Mouse (Mus musculus) heart, embryonic 16.5 days (tissue): ENCODE measurements around the gene 2010111I01Rik. TPM values are rescaled to one million over a fixed set of nuclear protein-coding genes. Genes with fewer than 3 reads are reported as not detected.

Experiments used
- ATAC-seq: fragments of 200-750 bp; cut with Nextera tagmentation; replicated peaks from 2 replicates; pipeline ENCODE4 v1.8.0; 2017; ENCODE audit warnings: moderate number of reproducible peaks; ENCODE audit not compliant: insufficient read depth, low FRiP score; ENCODE audit errors: extremely low read depth
- H3K27ac ChIP-seq: fragments of 300-500 bp; sonication (generic); 2 replicates; pipeline ENCODE4 v1.5.1; 2014; ENCODE audit warnings: mild to moderate bottlenecking, low read length, control low read depth, moderate library complexity
- H3K27me3 ChIP-seq: fragments of 300-500 bp; sonication (generic); 2 replicates; pipeline ENCODE4 v1.6.1; 2014; ENCODE audit warnings: low read length, mixed read lengths; ENCODE audit not compliant: control insufficient read depth, insufficient read depth
- H3K36me3 ChIP-seq: fragments of 300-500 bp; sonication (generic); 2 replicates; pipeline ENCODE4 v1.6.1; 2014; ENCODE audit not compliant: control insufficient read depth, insufficient read depth
- H3K4me1 ChIP-seq: fragments of 300-500 bp; sonication (generic); 2 replicates; pipeline ENCODE4 v1.6.1; 2014; ENCODE audit warnings: low read length, mixed read lengths; ENCODE audit not compliant: control insufficient read depth, insufficient read depth
- H3K4me2 ChIP-seq: fragments of 300-500 bp; sonication (generic); 2 replicates; pipeline ENCODE4 v1.6.1; 2014; ENCODE audit warnings: low read depth, mild to moderate bottlenecking, control low read depth, low read length
- H3K4me3 ChIP-seq: fragments of 300-500 bp; sonication (generic); 2 replicates; pipeline ENCODE4 v1.5.1; 2014; ENCODE audit warnings: mild to moderate bottlenecking, control low read depth, low read length
- H3K9ac ChIP-seq: fragments of 300-500 bp; sonication (generic); 2 replicates; pipeline ENCODE4 v1.6.1; 2014; ENCODE audit warnings: low read length, control low read depth
- H3K9me3 ChIP-seq: fragments of 300-500 bp; sonication (generic); replicated peaks from 2 replicates; pipeline ENCODE4 v1.6.1; 2016; ENCODE audit warnings: low read length; ENCODE audit not compliant: control insufficient read depth
- WGBS: fragments of 180-500 bp; shearing (Covaris S2); extraction: QIAGEN DNeasy Blood & Tissue Kit; methylation state at CpG from one replicate; pipeline ENCODE4 v1.1.7; 2014; 5-methylcytosine and 5-hydroxymethylcytosine counted together
- polyA plus RNA-seq: library from polyadenylated mRNA; unstranded; fragments of >200 nt; fragmentation: Nextera tagmentation; extraction: Ambion mirVana; gene quantifications from 2 replicates; pipeline ENCODE4 v1.2.1, GENCODE M21; 2015

2010111I01Rik gene
- polyA plus RNA-seq, 1 experiment from 2014 or later, result 71.1 TPM

DNA sequence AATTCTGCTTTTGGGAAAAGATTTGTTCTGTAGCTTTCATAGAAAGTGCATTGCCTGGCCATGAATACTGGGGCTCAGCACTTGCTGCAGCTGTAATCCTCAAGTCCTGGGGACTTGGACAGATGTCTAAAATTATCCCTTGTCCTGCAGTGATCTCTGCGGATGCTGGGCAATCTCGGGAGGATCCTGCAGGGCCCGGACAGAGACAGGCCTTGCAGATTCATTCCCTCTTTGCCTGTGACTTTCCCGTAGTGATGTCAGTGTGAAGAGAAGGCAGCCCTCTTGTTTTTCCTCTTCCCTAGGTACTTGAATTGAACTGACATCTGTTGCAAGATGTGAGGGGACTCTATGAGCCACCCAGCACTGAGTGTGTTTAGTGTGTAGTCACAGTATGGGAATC is 295.4 kb downstream of the 2010111I01Rik start:
- Histone ChIP-seq H3K36me3 (peaks cover 11% of the 10 kb centered on the region; the same call in 1 of the 2 replicates), H3K4me2 (peak overlapping the region; percentile 52), H3K4me3 (no peak overlapping the region), H3K27ac (peak overlapping the region; percentile 96), H3K4me1 (peaks cover 75% of the 10 kb centered on the region), H3K27me3 (no peaks in the 10 kb centered on the region), H3K9ac (peak overlapping the region; percentile 62), H3K9me3 (no peaks in the 10 kb centered on the region)
- 35% methylated on average over 4 of the region's 4 CpGs for WGBS
- no peak for ATAC-seq

DNA sequence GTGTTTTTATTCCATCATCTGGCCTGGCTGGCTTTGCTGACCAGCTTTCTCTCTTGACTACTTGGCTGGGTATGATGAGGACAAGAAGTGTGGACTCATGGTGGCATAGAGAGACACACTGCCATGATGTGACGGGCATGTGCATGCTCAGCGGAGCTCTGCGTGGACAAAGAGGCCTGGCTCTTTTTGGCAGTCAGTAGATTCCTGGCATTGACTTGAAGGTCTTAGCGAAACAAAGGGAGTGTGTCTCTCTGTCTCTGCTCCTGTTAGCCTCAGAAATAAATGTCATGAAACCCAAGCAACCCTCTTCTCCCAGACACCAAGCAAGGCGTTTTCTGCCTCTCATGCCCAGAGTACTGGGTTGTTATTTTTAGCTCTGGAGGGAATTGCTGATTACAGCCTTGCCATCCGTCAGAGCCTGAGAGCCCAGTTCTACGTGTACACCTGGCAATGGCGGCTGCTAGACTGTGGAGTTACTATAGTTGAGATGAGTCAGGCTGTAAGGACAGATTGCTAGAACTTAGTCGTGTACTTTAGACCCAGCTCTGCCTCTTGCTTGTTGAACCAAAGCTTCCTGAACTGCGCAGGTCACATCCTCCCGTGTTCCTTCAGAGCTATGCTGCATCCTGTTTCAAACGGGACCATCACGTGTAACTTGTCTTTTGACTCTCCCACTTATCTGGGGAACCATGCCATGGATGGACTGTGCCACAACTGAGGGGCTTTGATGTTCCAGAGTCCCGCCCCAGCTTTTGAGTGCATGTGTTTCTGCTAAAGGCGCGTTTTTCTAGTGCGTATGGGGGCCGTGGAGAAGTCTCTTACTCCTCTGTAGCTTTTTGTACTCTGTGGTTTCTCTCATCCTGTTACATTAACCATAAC is 296.3 kb downstream of the 2010111I01Rik start:
- Histone ChIP-seq H3K27ac (peak overlapping the region; percentile 96), H3K4me2 (peak overlapping the region; percentile 52), H3K4me3 (0 out of 2 replicates have a peak overlapping the region, but pooled peaks have one; percentile 2), H3K9me3 (no peaks in the 10 kb centered on the region), H3K4me1 (peaks cover 67% of the 10 kb centered on the region), H3K9ac (peak overlapping the region; percentile 62), H3K36me3 (peaks cover 11% of the 10 kb centered on the region; the same call in 1 of the 2 replicates), H3K27me3 (no peaks in the 10 kb centered on the region)
- peak; percentile 57 for ATAC-seq
- 34% methylated on average over 18 of the region's 18 CpGs for WGBS

DNA sequence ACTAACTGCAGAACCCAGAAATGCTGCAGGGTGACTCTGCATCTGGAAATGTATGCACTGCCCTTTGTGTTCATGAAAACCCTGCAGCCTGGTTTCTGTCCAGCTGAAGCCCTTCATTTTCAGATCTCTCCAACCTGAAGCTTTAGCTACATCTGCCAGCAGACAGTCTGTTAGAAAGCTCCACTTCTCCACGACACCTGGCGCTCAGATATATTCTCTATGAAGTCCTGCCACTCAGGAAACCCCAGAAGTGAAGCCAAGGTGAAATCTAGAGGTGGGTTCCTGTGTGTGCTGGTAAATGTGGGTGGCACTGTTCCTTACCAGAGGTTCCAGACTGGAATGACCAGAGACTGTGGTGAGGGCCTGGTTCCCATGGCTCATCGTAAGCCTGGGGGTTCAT is 297.0 kb downstream of the 2010111I01Rik start:
- H3K27ac ChIP-seq, result peak overlapping the region; percentile 96
- no peaks in the 10 kb centered on the region for H3K9me3 ChIP-seq
- H3K4me1 ChIP-seq, result peaks cover 63% of the 10 kb centered on the region
- WGBS, result 83% methylated on average over 3 of the region's 3 CpGs
- no peak for ATAC-seq
- H3K4me2 ChIP-seq, result peak overlapping the region; percentile 52
- no peak overlapping the region for H3K4me3 ChIP-seq
- H3K9ac ChIP-seq, result peak overlapping the region; percentile 62
- no peaks in the 10 kb centered on the region for H3K27me3 ChIP-seq
- H3K36me3 ChIP-seq, result peaks cover 11% of the 10 kb centered on the region; the same call in 1 of the 2 replicates

DNA sequence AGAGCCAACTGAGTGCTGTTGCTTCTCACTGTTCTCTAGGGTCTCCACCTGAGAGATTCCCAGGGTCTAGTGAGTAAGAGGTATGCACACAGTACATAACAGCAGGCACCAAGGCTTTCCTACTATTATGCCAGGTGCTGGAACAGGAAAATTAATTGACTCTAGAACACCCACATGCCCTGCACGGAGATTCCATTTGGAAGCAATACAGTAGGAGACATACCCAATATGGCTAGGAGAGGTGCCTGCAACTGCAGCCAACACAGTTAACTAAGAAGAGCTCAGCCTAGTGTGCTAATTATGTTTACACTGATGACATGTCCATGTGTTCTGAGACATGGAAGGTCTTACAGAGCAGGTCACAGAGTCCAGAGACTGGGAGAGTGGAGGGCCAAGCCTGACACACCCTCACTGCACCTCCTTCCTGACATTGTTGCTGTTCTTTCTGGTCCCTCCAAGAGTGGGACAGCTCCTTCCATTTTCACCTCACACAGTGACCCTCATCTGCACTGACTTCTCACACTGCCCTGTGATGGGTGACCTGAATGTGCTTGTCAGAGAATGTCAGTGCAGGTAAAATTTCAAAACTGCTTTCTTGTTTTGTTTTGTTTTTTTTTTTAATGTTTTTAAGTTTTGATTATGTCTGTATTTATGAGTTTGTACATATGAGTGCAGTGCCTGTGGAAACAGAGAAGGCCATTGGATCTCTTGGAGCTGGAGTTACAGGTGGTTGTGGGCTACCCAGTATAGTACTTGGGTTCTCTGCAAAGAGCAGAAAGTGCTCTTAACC is 297.7 kb downstream of the 2010111I01Rik start:
- Histone ChIP-seq H3K4me3 (no peak overlapping the region), H3K9ac (no peak overlapping the region; the same call in 1 of the 2 replicates), H3K4me2 (no peak overlapping the region), H3K27me3 (no peaks in the 10 kb centered on the region), H3K36me3 (peaks cover 8% of the 10 kb centered on the region; the same call in 1 of the 2 replicates), H3K9me3 (no peaks in the 10 kb centered on the region), H3K4me1 (peaks cover 61% of the 10 kb centered on the region), H3K27ac (peak overlapping the region; percentile 96)
- WGBS, result 72% methylated on average over 1 of the region's 1 CpGs
- no peak for ATAC-seq

DNA sequence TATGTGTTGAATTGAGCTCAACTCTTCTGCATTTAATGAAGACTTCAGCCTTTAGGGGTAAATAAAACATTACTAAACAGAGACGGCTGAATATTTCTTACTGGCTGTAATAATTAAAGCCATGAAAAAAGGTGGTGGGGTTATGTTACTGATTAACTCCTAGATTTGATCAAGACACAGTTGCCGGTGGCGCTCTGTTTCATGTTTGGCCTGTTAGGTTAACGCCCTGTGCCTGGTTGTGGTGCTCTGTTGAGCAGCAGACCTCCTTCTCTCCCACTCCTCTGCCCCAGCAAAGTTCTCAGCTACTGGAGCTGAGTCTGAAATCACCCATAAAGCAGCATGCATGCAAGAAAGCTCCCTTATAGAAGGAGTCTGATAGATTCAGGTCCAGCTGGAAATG is 303.7 kb downstream of the 2010111I01Rik start:
- no peak for ATAC-seq
- Histone ChIP-seq H3K36me3 (no peaks in the 10 kb centered on the region), H3K4me2 (no peak overlapping the region), H3K27ac (peak overlapping the region; percentile 47; the same call in 1 of the 2 replicates), H3K9me3 (no peaks in the 10 kb centered on the region), H3K9ac (no peak overlapping the region), H3K4me3 (no peak overlapping the region), H3K27me3 (no peaks in the 10 kb centered on the region), H3K4me1 (peaks cover 32% of the 10 kb centered on the region)
- WGBS, result 82% methylated on average over 4 of the region's 4 CpGs

DNA sequence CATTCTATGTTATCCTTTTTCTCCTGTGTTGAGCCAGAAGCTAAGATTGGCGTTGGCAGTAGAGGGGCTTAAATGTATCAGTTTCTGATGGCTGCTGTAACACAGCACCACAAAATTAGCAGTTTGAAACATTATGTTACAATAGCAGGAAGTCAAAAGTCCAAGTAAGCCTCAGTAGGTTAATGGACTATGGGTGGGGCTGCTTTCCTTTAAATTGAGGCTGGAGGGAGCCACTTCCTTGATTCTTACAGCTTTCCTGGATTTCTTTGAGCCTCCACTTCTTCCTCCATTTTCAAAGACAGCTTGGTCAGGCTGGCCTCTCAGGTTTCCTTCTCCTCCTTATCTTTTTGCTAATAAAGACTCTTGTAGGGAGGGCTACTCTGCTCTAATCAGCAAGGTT is 304.1 kb downstream of the 2010111I01Rik start:
- no peak for ATAC-seq
- Histone ChIP-seq H3K9me3 (no peaks in the 10 kb centered on the region), H3K36me3 (no peaks in the 10 kb centered on the region), H3K9ac (no peak overlapping the region), H3K4me3 (no peak overlapping the region), H3K4me2 (no peak overlapping the region), H3K4me1 (peaks cover 30% of the 10 kb centered on the region), H3K27me3 (no peaks in the 10 kb centered on the region), H3K27ac (peak overlapping the region; percentile 47)
- 81% methylated on average over 1 of the region's 1 CpGs for WGBS

DNA sequence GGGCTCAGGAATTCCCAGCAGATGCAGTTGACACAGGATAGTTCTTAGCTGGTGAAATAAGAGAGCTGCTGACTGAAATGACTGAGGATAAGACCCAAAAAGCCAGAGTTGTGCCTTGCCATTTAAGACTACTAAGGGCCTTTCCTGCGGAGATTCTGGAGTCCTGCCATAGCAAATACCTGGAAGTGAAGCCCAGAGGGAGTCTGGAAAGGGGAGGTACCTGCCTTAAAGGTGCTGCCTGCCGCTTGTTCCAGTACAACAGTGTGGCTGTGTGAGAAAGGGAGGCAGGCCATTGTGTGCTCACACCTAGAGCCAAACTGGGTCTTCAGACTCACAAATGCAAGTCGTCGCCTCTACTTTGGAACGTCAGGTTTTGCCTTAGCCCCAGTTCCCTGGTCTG is 305.5 kb downstream of the 2010111I01Rik start:
- peaks cover 40% of the 10 kb centered on the region for H3K4me1 ChIP-seq
- ATAC-seq, result no peak
- H3K27ac ChIP-seq, result peak overlapping the region; percentile 53; the same call in 1 of the 2 replicates
- H3K9me3 ChIP-seq, result no peaks in the 10 kb centered on the region
- WGBS, result 51% methylated on average over 5 of the region's 5 CpGs
- no peak overlapping the region for H3K9ac ChIP-seq
- no peak overlapping the region for H3K4me3 ChIP-seq
- H3K4me2 ChIP-seq, result no peak overlapping the region
- H3K36me3 ChIP-seq, result no peaks in the 10 kb centered on the region
- H3K27me3 ChIP-seq, result no peaks in the 10 kb centered on the region

DNA sequence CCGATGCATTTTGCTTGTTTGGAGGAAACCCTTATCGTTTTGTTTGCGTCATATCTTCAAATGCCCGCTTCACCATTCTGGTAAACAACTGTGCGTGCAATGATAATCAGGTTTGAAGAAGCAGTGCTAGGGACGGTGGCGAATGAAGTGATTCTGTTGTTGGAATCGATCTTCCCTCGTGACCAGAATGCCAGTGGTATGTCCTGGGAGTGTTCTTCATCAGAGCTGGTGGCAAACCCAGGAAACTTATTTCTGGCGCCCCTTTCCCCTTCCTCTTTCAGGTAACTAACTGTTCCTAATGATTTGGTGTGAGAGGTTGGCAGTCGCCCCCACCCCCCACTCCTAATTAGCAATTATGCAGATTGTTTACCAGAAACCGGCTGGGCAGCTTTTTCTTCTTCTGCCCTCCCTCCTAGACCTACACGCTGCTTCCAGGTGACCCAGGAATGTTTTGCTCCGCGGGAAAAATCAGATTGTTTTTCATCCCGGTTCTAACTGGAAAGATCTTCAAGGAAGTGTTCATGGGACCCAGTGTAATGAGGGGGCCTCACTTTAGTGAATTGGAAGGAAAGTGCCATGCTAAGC is 307.4 kb downstream of the 2010111I01Rik start:
- H3K9me3 ChIP-seq, result no peaks in the 10 kb centered on the region
- H3K9ac ChIP-seq, result peak overlapping the region; percentile 76
- peak overlapping the region; percentile 58 for H3K4me3 ChIP-seq
- H3K27ac ChIP-seq, result peak overlapping the region; percentile 87
- 20% methylated on average over 16 of the region's 16 CpGs for WGBS
- H3K4me1 ChIP-seq, result peaks cover 51% of the 10 kb centered on the region
- no peaks in the 10 kb centered on the region for H3K36me3 ChIP-seq
- ATAC-seq, result no peak
- H3K27me3 ChIP-seq, result no peaks in the 10 kb centered on the region
- peak overlapping the region; percentile 66 for H3K4me2 ChIP-seq
